Mouse (Mus musculus): ENCODE measurements at regions not wholly inside any gene's neighbourhood (a gene's known extent, or its start where the extent isn't known, plus 50 kb on each side); places are given as distances from the start of the nearest gene placed in this dataset.
"Not testable (repeated sequence)": the region's sequence is repeated elsewhere in the genome, so short reads cannot be mapped to it uniquely, and the experiment has no call there.

- no peak overlapping the region for H3K4me3 ChIP-seq
- H3K4me1 ChIP-seq: no peaks in the 10 kb centered on the region
- no peak for ATAC-seq (ENCODE audit: low FRiP score)
- no peaks in the 10 kb centered on the region for H3K9me3 ChIP-seq (replicated peaks)
- no peaks in the 10 kb centered on the region for H3K36me3 ChIP-seq
- H3K9ac ChIP-seq: no peak overlapping the region
- H3K4me2 ChIP-seq (replicated peaks): no peak overlapping the region
- no peak overlapping the region for H3K27ac ChIP-seq
- WGBS: 33% methylated on average over 1 of the region's 1 CpGs
- H3K27me3 ChIP-seq: no peaks in the 10 kb centered on the region
Observed at GRCm38 (mm10) chr4:10399649-10400048, 474.6 kb upstream of the 2610301B20Rik start.

- no peak overlapping the region for H3K27ac ChIP-seq
- H3K36me3 ChIP-seq: no peaks in the 10 kb centered on the region
- H3K4me2 ChIP-seq (replicated peaks): no peak overlapping the region
- ATAC-seq (ENCODE audit: low FRiP score): no peak
- H3K9ac ChIP-seq: no peak overlapping the region
- H3K4me3 ChIP-seq: no peak overlapping the region
- no peaks in the 10 kb centered on the region for H3K27me3 ChIP-seq
- H3K9me3 ChIP-seq (replicated peaks): no peaks in the 10 kb centered on the region
- no peaks in the 10 kb centered on the region for H3K4me1 ChIP-seq
Observed at GRCm38 (mm10) chr4:10402928-10403327, 471.4 kb upstream of the 2610301B20Rik start.

GRCm38 (mm10) chr4:10404438-10404837 is 469.9 kb upstream of the 2610301B20Rik start:
- no peak overlapping the region for H3K4me2 ChIP-seq (replicated peaks)
- no peak overlapping the region for H3K4me3 ChIP-seq
- H3K4me1 ChIP-seq: no peaks in the 10 kb centered on the region
- ATAC-seq (ENCODE audit: low FRiP score): no peak
- no peaks in the 10 kb centered on the region for H3K9me3 ChIP-seq (replicated peaks)
- WGBS: 66% methylated on average over 5 of the region's 5 CpGs
- H3K27me3 ChIP-seq: no peaks in the 10 kb centered on the region
- no peaks in the 10 kb centered on the region for H3K36me3 ChIP-seq
- H3K27ac ChIP-seq: no peak overlapping the region
- no peak overlapping the region for H3K9ac ChIP-seq

- Histone ChIP-seq H3K4me3 (no peak overlapping the region), H3K36me3 (no peaks in the 10 kb centered on the region), H3K27me3 (no peaks in the 10 kb centered on the region), H3K9me3 (replicated peaks) (no peaks in the 10 kb centered on the region), H3K4me1 (no peaks in the 10 kb centered on the region), H3K4me2 (replicated peaks) (no peak overlapping the region), H3K9ac (no peak overlapping the region), H3K27ac (no peak overlapping the region)
- WGBS: 61% methylated on average over 2 of the region's 2 CpGs
- ATAC-seq (ENCODE audit: low FRiP score): no peak
Observed at GRCm38 (mm10) chr4:10405102-10405501, 469.2 kb upstream of the 2610301B20Rik start.

- Histone ChIP-seq H3K4me2 (replicated peaks) (no peak overlapping the region), H3K9ac (no peak overlapping the region), H3K4me1 (no peaks in the 10 kb centered on the region), H3K27ac (no peak overlapping the region), H3K36me3 (no peaks in the 10 kb centered on the region), H3K9me3 (replicated peaks) (no peaks in the 10 kb centered on the region), H3K4me3 (no peak overlapping the region), H3K27me3 (no peaks in the 10 kb centered on the region)
- no peak for ATAC-seq (ENCODE audit: low FRiP score)
Observed at GRCm38 (mm10) chr4:10414274-10414673, 460.0 kb upstream of the 2610301B20Rik start.

- Histone ChIP-seq H3K36me3 (no peaks in the 10 kb centered on the region), H3K9me3 (replicated peaks) (no peaks in the 10 kb centered on the region), H3K27ac (no peak overlapping the region), H3K4me1 (no peaks in the 10 kb centered on the region), H3K9ac (no peak overlapping the region), H3K27me3 (no peaks in the 10 kb centered on the region), H3K4me3 (no peak overlapping the region), H3K4me2 (replicated peaks) (no peak overlapping the region)
- 73% methylated on average over 1 of the region's 1 CpGs for WGBS
- no peak for ATAC-seq (ENCODE audit: low FRiP score)
Observed at GRCm38 (mm10) chr4:10421354-10421753, 452.9 kb upstream of the 2610301B20Rik start.

GRCm38 (mm10) chr4:10434438-10434837 is 439.9 kb upstream of the 2610301B20Rik start:
- Histone ChIP-seq H3K4me2 (replicated peaks) (no peak overlapping the region), H3K27ac (no peak overlapping the region), H3K27me3 (no peaks in the 10 kb centered on the region), H3K36me3 (no peaks in the 10 kb centered on the region), H3K9ac (no peak overlapping the region), H3K9me3 (replicated peaks) (no peaks in the 10 kb centered on the region), H3K4me3 (no peak overlapping the region), H3K4me1 (no peaks in the 10 kb centered on the region)
- WGBS: 96% methylated on average over 4 of the region's 4 CpGs
- ATAC-seq (ENCODE audit: low FRiP score): no peak

GRCm38 (mm10) chr4:10439921-10440320 is 434.4 kb upstream of the 2610301B20Rik start:
- not testable (repeated sequence) for H3K4me2 ChIP-seq (replicated peaks); ATAC-seq (ENCODE audit: low FRiP score); H3K9me3 ChIP-seq (replicated peaks); H3K4me3 ChIP-seq; H3K4me1 ChIP-seq; H3K27me3 ChIP-seq; H3K36me3 ChIP-seq; H3K27ac ChIP-seq; H3K9ac ChIP-seq

GRCm38 (mm10) chr4:10459603-10460002 is 414.7 kb upstream of the 2610301B20Rik start:
- Histone ChIP-seq H3K27ac (no peak overlapping the region), H3K27me3 (no peaks in the 10 kb centered on the region), H3K9ac (no peak overlapping the region), H3K36me3 (no peaks in the 10 kb centered on the region), H3K4me1 (no peaks in the 10 kb centered on the region), H3K4me3 (no peak overlapping the region), H3K4me2 (replicated peaks) (no peak overlapping the region), H3K9me3 (replicated peaks) (no peaks in the 10 kb centered on the region)
- no peak for ATAC-seq (ENCODE audit: low FRiP score)
- WGBS: 9% methylated on average over 1 of the region's 1 CpGs

GRCm38 (mm10) chr4:10480936-10481335 is 393.4 kb upstream of the 2610301B20Rik start:
- no peak for ATAC-seq (ENCODE audit: low FRiP score)
- H3K36me3 ChIP-seq: no peaks in the 10 kb centered on the region
- no peaks in the 10 kb centered on the region for H3K27me3 ChIP-seq
- no peaks in the 10 kb centered on the region for H3K9me3 ChIP-seq (replicated peaks)
- no peak overlapping the region for H3K9ac ChIP-seq
- no peak overlapping the region for H3K4me3 ChIP-seq
- no peak overlapping the region for H3K4me2 ChIP-seq (replicated peaks)
- no peak overlapping the region for H3K27ac ChIP-seq
- no peaks in the 10 kb centered on the region for H3K4me1 ChIP-seq
- 85% methylated on average over 1 of the region's 1 CpGs for WGBS

- Histone ChIP-seq H3K4me3 (no peak overlapping the region), H3K4me2 (replicated peaks) (no peak overlapping the region), H3K4me1 (no peaks in the 10 kb centered on the region), H3K27ac (no peak overlapping the region), H3K9ac (no peak overlapping the region), H3K9me3 (replicated peaks) (no peaks in the 10 kb centered on the region), H3K27me3 (no peaks in the 10 kb centered on the region), H3K36me3 (no peaks in the 10 kb centered on the region)
- ATAC-seq (ENCODE audit: low FRiP score): no peak
- WGBS: 61% methylated on average over 6 of the region's 6 CpGs
Observed at GRCm38 (mm10) chr4:10508163-10508821, 366.0 kb upstream of the 2610301B20Rik start.

GRCm38 (mm10) chr4:10510013-10510412 is 364.3 kb upstream of the 2610301B20Rik start:
- no peak for ATAC-seq (ENCODE audit: low FRiP score)
- no peak overlapping the region for H3K4me3 ChIP-seq
- WGBS: 66% methylated on average over 3 of the region's 3 CpGs
- H3K4me2 ChIP-seq (replicated peaks): no peak overlapping the region
- no peak overlapping the region for H3K27ac ChIP-seq
- H3K36me3 ChIP-seq: no peaks in the 10 kb centered on the region
- no peak overlapping the region for H3K9ac ChIP-seq
- H3K9me3 ChIP-seq (replicated peaks): no peaks in the 10 kb centered on the region
- H3K27me3 ChIP-seq: no peaks in the 10 kb centered on the region
- no peaks in the 10 kb centered on the region for H3K4me1 ChIP-seq

- Histone ChIP-seq H3K9ac (no peak overlapping the region), H3K9me3 (replicated peaks) (no peaks in the 10 kb centered on the region), H3K27me3 (no peaks in the 10 kb centered on the region), H3K27ac (no peak overlapping the region), H3K4me1 (no peaks in the 10 kb centered on the region), H3K4me2 (replicated peaks) (no peak overlapping the region), H3K4me3 (no peak overlapping the region), H3K36me3 (no peaks in the 10 kb centered on the region)
- no peak for ATAC-seq (ENCODE audit: low FRiP score)
- WGBS: 21% methylated on average over 2 of the region's 2 CpGs
Observed at GRCm38 (mm10) chr4:10550711-10551305, 323.5 kb upstream of the 2610301B20Rik start.
